Mouse (Mus musculus) testis, adult 2 months (tissue): ENCODE data around the gene Rasgef1b. TPM values are rescaled to one million over a fixed set of nuclear protein-coding genes. Genes with fewer than 3 reads are reported as not detected.

Experiments used
- H3K27ac ChIP-seq: fragments of 200-500 bp; 2 replicates; pipeline ENCODE4 v1.5.1; 2012; ENCODE audit warnings: low read depth, low read length; ENCODE audit not compliant: control insufficient read depth, insufficient read depth
- H3K27me3 ChIP-seq: fragments of 200-500 bp; 2 replicates; pipeline ENCODE4 v1.6.1; 2012; ENCODE audit warnings: mild to moderate bottlenecking, low read length, moderate library complexity; ENCODE audit not compliant: control insufficient read depth, insufficient read depth
- H3K36me3 ChIP-seq: fragments of 200-500 bp; 2 replicates; pipeline ENCODE4 v1.6.1; 2012; ENCODE audit warnings: mild to moderate bottlenecking, low read length; ENCODE audit not compliant: control insufficient read depth, insufficient read depth
- H3K4me1 ChIP-seq: fragments of 200-500 bp; 2 replicates; pipeline ENCODE4 v1.6.1; 2012; ENCODE audit warnings: low read length; ENCODE audit not compliant: control insufficient read depth, insufficient read depth
- H3K4me3 ChIP-seq: fragments of 200-500 bp; 2 replicates; pipeline ENCODE4 v1.5.1; 2012; ENCODE audit warnings: low read depth, mild to moderate bottlenecking, low read length, moderate library complexity, mixed read lengths; ENCODE audit not compliant: control insufficient read depth
- CTCF ChIP-seq: fragments of 200-500 bp; IDR thresholded peaks from 2 replicates; pipeline ENCODE4 v1.5.1; 2012; ENCODE audit warnings: low read depth, mild to moderate bottlenecking, inconsistent platforms, low read length, moderate library complexity; ENCODE audit not compliant: control insufficient read depth, insufficient read depth, insufficient replicate concordance
- POLR2A ChIP-seq: fragments of 200-500 bp; IDR thresholded peaks from 2 replicates; pipeline ENCODE4 v1.6.1; 2012; ENCODE audit warnings: low read depth, mild to moderate bottlenecking, inconsistent platforms, low read length, moderate library complexity; ENCODE audit not compliant: control insufficient read depth
- polyA plus RNA-seq: library from polyadenylated mRNA; depleted of rRNA; stranded (reverse); fragments of >200 nt; gene quantifications from 2 replicates; pipeline ENCODE4 v1.2.3, GENCODE M21; 2012

Gene Rasgef1b
- polyA plus RNA-seq, 1 experiment, result 3.2 TPM

- no peak for TF ChIP-seq CTCF
- no peak for TF ChIP-seq POLR2A
- H3K27me3 ChIP-seq, result no peaks in the 10 kb centered on the region
- H3K4me3 ChIP-seq, result no peak overlapping the region
- H3K27ac ChIP-seq, result no peak overlapping the region
- no peaks in the 10 kb centered on the region for H3K36me3 ChIP-seq
- H3K4me1 ChIP-seq, result peaks cover 3% of the 10 kb centered on the region; the same call in 1 of the 2 replicates
These were observed 23.9 kb upstream of the Rasgef1b start for GRCm38 (mm10) chr5:99752670-99753231.

GRCm38 (mm10) chr5:99748417-99748816 lies 19.6 kb upstream of the Rasgef1b start:
- no peak for TF ChIP-seq CTCF
- no peak for TF ChIP-seq POLR2A
- Histone ChIP-seq H3K36me3 (no peaks in the 10 kb centered on the region), H3K27ac (no peak overlapping the region), H3K4me1 (peaks cover 1% of the 10 kb centered on the region; the same call in 1 of the 2 replicates), H3K27me3 (no peaks in the 10 kb centered on the region), H3K4me3 (no peak overlapping the region)

- TF ChIP-seq CTCF (no peak), POLR2A (no peak)
- Histone ChIP-seq H3K4me1 (no peaks in the 10 kb centered on the region), H3K27me3 (no peaks in the 10 kb centered on the region), H3K36me3 (no peaks in the 10 kb centered on the region), H3K27ac (no peak overlapping the region), H3K4me3 (no peak overlapping the region)
These were observed 17.2 kb upstream of the Rasgef1b start for GRCm38 (mm10) chr5:99746087-99746486.

- TF ChIP-seq POLR2A (no peak), CTCF (no peak)
- H3K4me1 ChIP-seq, result no peaks in the 10 kb centered on the region
- H3K36me3 ChIP-seq, result no peaks in the 10 kb centered on the region
These were observed 14.0 kb upstream of the Rasgef1b start for GRCm38 (mm10) chr5:99742874-99743273.

GRCm38 (mm10) chr5:99742056-99742455 lies 13.2 kb upstream of the Rasgef1b start:
- Histone ChIP-seq H3K4me1 (no peaks in the 10 kb centered on the region), H3K4me3 (no peak overlapping the region), H3K27me3 (no peaks in the 10 kb centered on the region), H3K27ac (no peak overlapping the region), H3K36me3 (no peaks in the 10 kb centered on the region)
- TF ChIP-seq CTCF (no peak), POLR2A (no peak)

More at GRCm38 (mm10) chr5:99742874-99743273, 14.0 kb upstream of the Rasgef1b start:
- no peak overlapping the region for H3K27ac ChIP-seq
- no peaks in the 10 kb centered on the region for H3K27me3 ChIP-seq
- no peak overlapping the region for H3K4me3 ChIP-seq

GRCm38 (mm10) chr5:99737937-99738727 lies 9.3 kb upstream of the Rasgef1b start:
- no peaks in the 10 kb centered on the region for H3K27me3 ChIP-seq
- H3K4me3 ChIP-seq, result no peak overlapping the region
- H3K36me3 ChIP-seq, result no peaks in the 10 kb centered on the region
- no peak overlapping the region for H3K27ac ChIP-seq
- TF ChIP-seq POLR2A (no peak), CTCF (no peak)
- no peaks in the 10 kb centered on the region for H3K4me1 ChIP-seq

- no peak for TF ChIP-seq CTCF
- no peak for TF ChIP-seq POLR2A
- Histone ChIP-seq H3K36me3 (no peaks in the 10 kb centered on the region), H3K27ac (no peak overlapping the region), H3K27me3 (no peaks in the 10 kb centered on the region), H3K4me3 (no peak overlapping the region), H3K4me1 (peaks cover 8% of the 10 kb centered on the region)
These were observed 1.1 kb upstream of the Rasgef1b start for GRCm38 (mm10) chr5:99729931-99730330.

GRCm38 (mm10) chr5:99729361-99729882 lies 557 bp upstream of the Rasgef1b start:
- Histone ChIP-seq H3K36me3 (no peaks in the 10 kb centered on the region), H3K4me3 (peak overlapping the region; percentile 22), H3K4me1 (peaks cover 8% of the 10 kb centered on the region), H3K27me3 (no peaks in the 10 kb centered on the region), H3K27ac (no peak overlapping the region)
- TF ChIP-seq POLR2A (no peak), CTCF (no peak)
